Mouse (Mus musculus) lung, embryonic 16.5 days (tissue): Measurements from ENCODE around the gene Nudt12. TPM values are rescaled to one million over a fixed set of nuclear protein-coding genes. Genes with fewer than 3 reads are reported as not detected.

Source experiments
- ATAC-seq: fragments of 200-750 bp; cut with Nextera tagmentation; 2 replicates; pipeline ENCODE4 v1.8.0; 2017; ENCODE audit warnings: low read depth, mild to moderate bottlenecking, moderate library complexity
- H3K27ac ChIP-seq: fragments of 300-500 bp; sonication (generic); 2 replicates; pipeline ENCODE4 v1.5.1; 2014; ENCODE audit warnings: mild to moderate bottlenecking, control low read depth, low read length
- H3K27me3 ChIP-seq: fragments of 300-500 bp; sonication (generic); 2 replicates; pipeline ENCODE4 v1.6.1; 2014; ENCODE audit warnings: low read depth, low read length, mixed read lengths; ENCODE audit not compliant: control insufficient read depth, insufficient read depth
- H3K36me3 ChIP-seq: fragments of 300-500 bp; sonication (generic); 2 replicates; pipeline ENCODE4 v1.6.1; 2014; ENCODE audit warnings: low read length; ENCODE audit not compliant: control insufficient read depth, insufficient read depth
- H3K4me1 ChIP-seq: fragments of 300-500 bp; sonication (generic); replicated peaks from 2 replicates; pipeline ENCODE4 v1.6.1; 2014; ENCODE audit warnings: low read length, mixed read lengths; ENCODE audit not compliant: control insufficient read depth, insufficient read depth
- H3K4me2 ChIP-seq: fragments of 300-500 bp; sonication (generic); 2 replicates; pipeline ENCODE4 v1.6.1; 2014; ENCODE audit warnings: low read depth, low read length, control low read depth
- H3K4me3 ChIP-seq: fragments of 300-500 bp; sonication (generic); 2 replicates; pipeline ENCODE4 v1.5.1; 2014; ENCODE audit warnings: mild to moderate bottlenecking, low read length, control low read depth
- H3K9ac ChIP-seq: fragments of 300-500 bp; sonication (generic); 2 replicates; pipeline ENCODE4 v1.6.1; 2014; ENCODE audit warnings: low read length, control low read depth
- H3K9me3 ChIP-seq: fragments of 300-500 bp; sonication (generic); 2 replicates; pipeline ENCODE4 v1.6.1; 2016; ENCODE audit warnings: low read length; ENCODE audit not compliant: control insufficient read depth
- WGBS: fragments of 180-500 bp; shearing (Covaris S2); extraction: QIAGEN DNeasy Blood & Tissue Kit; methylation state at CpG from one replicate; pipeline ENCODE4 v1.1.7; 2014; 5-methylcytosine and 5-hydroxymethylcytosine counted together
- polyA plus RNA-seq: library from polyadenylated mRNA; unstranded; fragments of >200 nt; fragmentation: Nextera tagmentation; extraction: Ambion mirVana; gene quantifications from 2 replicates; pipeline ENCODE4 v1.2.1, GENCODE M21; 2015

The Nudt12 gene
- polyA plus RNA-seq, 1 experiment from 2014 or later = 5.0 TPM

GRCm38 (mm10) chr17:59011546-59012307 is 1.4 kb downstream of the Nudt12 start:
- no peak overlapping the region; the same call in 1 of the 2 replicates for H3K4me2 ChIP-seq
- H3K36me3 ChIP-seq = no peaks in the 10 kb centered on the region
- H3K9me3 ChIP-seq = no peaks in the 10 kb centered on the region
- no peak overlapping the region for H3K4me3 ChIP-seq
- H3K27ac ChIP-seq = no peak overlapping the region
- no peak overlapping the region for H3K9ac ChIP-seq
- WGBS = 74% methylated on average over 13 of the region's 13 CpGs
- ATAC-seq = no peak
- no peaks in the 10 kb centered on the region for H3K4me1 ChIP-seq
- H3K27me3 ChIP-seq = no peaks in the 10 kb centered on the region

GRCm38 (mm10) chr17:58991275-58991674 is 21.9 kb downstream of the Nudt12 start, which contains the start of gene Pdzph1:
Gene Pdzph1 (minus strand): TSS chr17:58991375.
- H3K9me3 ChIP-seq = no peaks in the 10 kb centered on the region
- H3K27me3 ChIP-seq = no peaks in the 10 kb centered on the region
- no peak for ATAC-seq
- H3K4me3 ChIP-seq = no peak within 1 kb of the TSS
- H3K36me3 ChIP-seq = no peaks in the 10 kb centered on the region
- H3K9ac ChIP-seq = no peak within 1 kb of the TSS
- 81% methylated on average over 6 of the region's 6 CpGs for WGBS
- H3K27ac ChIP-seq = no peak within 1 kb of the TSS
- no peaks in the 10 kb centered on the region for H3K4me1 ChIP-seq
- H3K4me2 ChIP-seq = no peak within 1 kb of the TSS

- Histone ChIP-seq H3K9me3 (no peaks in the 10 kb centered on the region), H3K4me2 (no peak overlapping the region), H3K9ac (no peak overlapping the region), H3K4me3 (no peak overlapping the region), H3K27ac (no peak overlapping the region), H3K27me3 (no peaks in the 10 kb centered on the region), H3K4me1 (no peaks in the 10 kb centered on the region), H3K36me3 (no peaks in the 10 kb centered on the region)
- no peak for ATAC-seq
- 64% methylated on average over 5 of the region's 5 CpGs for WGBS
These were observed 39.9 kb downstream of the Nudt12 start for GRCm38 (mm10) chr17:58973237-58973636.

GRCm38 (mm10) chr17:58959905-58960304 is 53.3 kb downstream of the Nudt12 start:
- Histone ChIP-seq H3K4me1 (no peaks in the 10 kb centered on the region), H3K36me3 (no peaks in the 10 kb centered on the region), H3K9me3 (no peaks in the 10 kb centered on the region), H3K27ac (no peak overlapping the region), H3K27me3 (no peaks in the 10 kb centered on the region), H3K4me2 (no peak overlapping the region), H3K4me3 (no peak overlapping the region), H3K9ac (no peak overlapping the region)
- 27% methylated on average over 3 of the region's 3 CpGs for WGBS
- no peak for ATAC-seq

- no peak for ATAC-seq
- 90% methylated on average over 1 of the region's 1 CpGs for WGBS
- no peak overlapping the region for H3K9ac ChIP-seq
These were observed 56.1 kb downstream of the Nudt12 start for GRCm38 (mm10) chr17:58957055-58957454.

More at GRCm38 (mm10) chr17:58957055-58957454, 56.1 kb downstream of the Nudt12 start:
- Histone ChIP-seq H3K27me3 (no peaks in the 10 kb centered on the region), H3K4me2 (no peak overlapping the region), H3K9me3 (no peaks in the 10 kb centered on the region), H3K36me3 (no peaks in the 10 kb centered on the region), H3K4me3 (no peak overlapping the region), H3K4me1 (no peaks in the 10 kb centered on the region), H3K27ac (no peak overlapping the region)

Other genes with a start within 250 kb of the Nudt12 start
- not detected in 2 replicates for gene Pdzph1, start 22.0 kb downstream of the Nudt12 start, polyA plus RNA-seq